Mouse (Mus musculus): ENCODE data around the gene Itga1. TPM values are rescaled to one million over a fixed set of nuclear protein-coding genes. Genes with fewer than 3 reads are reported as not detected.

Gene Itga1
- total and polyA plus RNA-seq, 3 experiments = not detected

GRCm38 (mm10) chr13:114971905-114972304 lies 129.9 kb downstream of the Itga1 start:
- Histone ChIP-seq H3K27me3 (ENCODE audit: control insufficient read depth in 1 of 2, insufficient read depth in 2 of 2, low read length in 2 of 2) (peaks cover 2 to 3% of the 10 kb centered on the region in 2 experiments), H3K9me3 (replicated peaks; ENCODE audit: insufficient read depth, low read length) (no peaks in the 10 kb centered on the region), H3K4me1 (ENCODE audit: control insufficient read depth in 1 of 2, insufficient read depth in 2 of 2, low read length in 2 of 2) (no peaks in the 10 kb centered on the region), H3K4me3 (ENCODE audit: control insufficient read depth in 1 of 2, insufficient read depth in 1 of 2, low read depth in 2 of 2, low read length in 2 of 2) (no peak overlapping the region), H3K79me2 (ENCODE audit: control insufficient read depth, insufficient read depth, low read length, poor library complexity) (no peaks in the 10 kb centered on the region), H3K9ac (ENCODE audit: control insufficient read depth, low read depth, low read length, poor library complexity, severe bottlenecking) (no peak overlapping the region), H3K36me3 (ENCODE audit: control insufficient read depth in 1 of 2, insufficient read depth in 2 of 2, low read length in 2 of 2) (no peaks in the 10 kb centered on the region), H3K27ac (ENCODE audit: control insufficient read depth, low read depth, low read length) (no peak overlapping the region)
- no peak for DNase-seq (ENCODE audit: low read depth, low spot score)
- TF ChIP-seq ZC3H11A (IDR thresholded peaks at IDR 0.05; ENCODE audit: low read depth, low read length) = no peak
- no peak for TF ChIP-seq ZNF384 (IDR thresholded peaks at IDR 0.05; ENCODE audit: low read depth, low read length)
- TF ChIP-seq NELFE (IDR thresholded peaks at IDR 0.05; ENCODE audit: low read depth, low read length) = no peak
- TF ChIP-seq HCFC1 (IDR thresholded peaks at IDR 0.05; ENCODE audit: low read depth, low read length) = no peak
- TF ChIP-seq ZMIZ1 (IDR thresholded peaks at IDR 0.05; ENCODE audit: low read depth, low read length) = no peak
- TF ChIP-seq USF2 (IDR thresholded peaks at IDR 0.05; ENCODE audit: borderline replicate concordance in 1 of 2, insufficient read depth in 1 of 2, low read depth in 1 of 2, low read length in 2 of 2) = no peak
- no peak for TF ChIP-seq MYC (IDR thresholded peaks at IDR 0.05; ENCODE audit: low read depth, low read length)
- no peak for TF ChIP-seq SIN3A (IDR thresholded peaks at IDR 0.05; ENCODE audit: low read length)
- no peak for TF ChIP-seq GATA1 (IDR thresholded peaks at IDR 0.05; ENCODE audit: low read depth, low read length)
- TF ChIP-seq SMC3 (IDR thresholded peaks at IDR 0.05; ENCODE audit: low read depth, low read length) = no peak
- TF ChIP-seq ETS1 (IDR thresholded peaks at IDR 0.05; ENCODE audit: low read depth, low read length) = no peak
- TF ChIP-seq RAD21 (IDR thresholded peaks at IDR 0.05; ENCODE audit: low read depth, low read length) = no peak

- Histone ChIP-seq H3K27ac (ENCODE audit: control insufficient read depth, low read depth, low read length) (no peak overlapping the region), H3K4me1 (ENCODE audit: control insufficient read depth in 1 of 2, insufficient read depth in 2 of 2, low read length in 2 of 2) (no peaks in the 10 kb centered on the region), H3K79me2 (ENCODE audit: control insufficient read depth, insufficient read depth, low read length, poor library complexity) (no peaks in the 10 kb centered on the region), H3K9ac (ENCODE audit: control insufficient read depth, low read depth, low read length, poor library complexity, severe bottlenecking) (no peak overlapping the region), H3K9me3 (replicated peaks; ENCODE audit: insufficient read depth, low read length) (no peaks in the 10 kb centered on the region), H3K27me3 (ENCODE audit: control insufficient read depth in 1 of 2, insufficient read depth in 2 of 2, low read length in 2 of 2) (no peaks in the 10 kb centered on the region), H3K36me3 (ENCODE audit: control insufficient read depth in 1 of 2, insufficient read depth in 2 of 2, low read length in 2 of 2) (no peaks in the 10 kb centered on the region), H3K4me3 (ENCODE audit: control insufficient read depth in 1 of 2, insufficient read depth in 1 of 2, low read depth in 2 of 2, low read length in 2 of 2) (no peak overlapping the region)
- DNase-seq (ENCODE audit: low read depth, low spot score) = peak; percentile 64
- TF ChIP-seq TBP (IDR thresholded peaks at IDR 0.05; ENCODE audit: low read depth, low read length) (no peak), HCFC1 (IDR thresholded peaks at IDR 0.05; ENCODE audit: low read depth, low read length) (no peak), ETS1 (IDR thresholded peaks at IDR 0.05; ENCODE audit: low read depth, low read length) (no peak), ZMIZ1 (IDR thresholded peaks at IDR 0.05; ENCODE audit: low read depth, low read length) (no peak), BHLHE40 (IDR thresholded peaks at IDR 0.05; ENCODE audit: borderline replicate concordance, low read depth, low read length) (no peak), ZC3H11A (IDR thresholded peaks at IDR 0.05; ENCODE audit: low read depth, low read length) (peak; percentile 63), MAX (IDR thresholded peaks at IDR 0.05; ENCODE audit: low read length) (no peak), MXI1 (IDR thresholded peaks at IDR 0.05; ENCODE audit: low read depth, low read length) (no peak), CHD2 (IDR thresholded peaks at IDR 0.05; ENCODE audit: low read length) (no peak), E2F4 (IDR thresholded peaks at IDR 0.05; ENCODE audit: borderline replicate concordance, low read depth, low read length) (no peak), KAT2A (conservative IDR thresholded peaks at IDR 0.05; ENCODE audit: low read depth, low read length) (no peak), RAD21 (IDR thresholded peaks at IDR 0.05; ENCODE audit: low read depth, low read length) (peak; percentile 84), MEF2A (IDR thresholded peaks at IDR 0.05; ENCODE audit: extremely low read depth, insufficient replicate concordance, low read depth, low read length, poor library complexity, severe bottlenecking) (no peak), EP300 (IDR thresholded peaks at IDR 0.05; ENCODE audit: low read depth in 1 of 2, low read length in 2 of 2) (no peak), ELF1 (IDR thresholded peaks at IDR 0.05; ENCODE audit: low read depth, low read length) (no peak), CTCF (IDR thresholded peaks at IDR 0.05 in 2 of 3, conservative IDR thresholded peaks at IDR 0.05 in 1 of 3; ENCODE audit: control insufficient read depth in 1 of 3, insufficient read depth in 1 of 3, low read depth in 2 of 3, low read length in 3 of 3, poor library complexity in 1 of 3, severe bottlenecking in 1 of 3) (peak; percentile 58 to 83 (median 71)), MYB (IDR thresholded peaks at IDR 0.05; ENCODE audit: low read depth, low read length) (no peak), TAL1 (IDR thresholded peaks at IDR 0.05; ENCODE audit: low read length) (no peak), CHD1 (IDR thresholded peaks at IDR 0.05; ENCODE audit: low read depth, low read length) (no peak), JUND (IDR thresholded peaks at IDR 0.05; ENCODE audit: low read depth, low read length) (no peak), NRF1 (IDR thresholded peaks at IDR 0.05; ENCODE audit: insufficient read depth, low read depth, low read length, poor library complexity, severe bottlenecking) (no peak), RCOR1 (IDR thresholded peaks at IDR 0.05; ENCODE audit: low read depth, low read length) (no peak), POLR2A (IDR thresholded peaks at IDR 0.05; ENCODE audit: control insufficient read depth in 1 of 2, insufficient read depth in 1 of 2, low read depth in 1 of 2, low read length in 2 of 2, poor library complexity in 1 of 2) (no peak), USF1 (IDR thresholded peaks at IDR 0.05; ENCODE audit: low read depth, low read length) (no peak), GABPA (IDR thresholded peaks at IDR 0.05; ENCODE audit: low read depth, low read length) (no peak), TCF12 (IDR thresholded peaks at IDR 0.05; ENCODE audit: low read depth, low read length) (no peak)
Observed at GRCm38 (mm10) chr13:114964233-114964632, 137.5 kb downstream of the Itga1 start.
